In the genomic region with DNA sequence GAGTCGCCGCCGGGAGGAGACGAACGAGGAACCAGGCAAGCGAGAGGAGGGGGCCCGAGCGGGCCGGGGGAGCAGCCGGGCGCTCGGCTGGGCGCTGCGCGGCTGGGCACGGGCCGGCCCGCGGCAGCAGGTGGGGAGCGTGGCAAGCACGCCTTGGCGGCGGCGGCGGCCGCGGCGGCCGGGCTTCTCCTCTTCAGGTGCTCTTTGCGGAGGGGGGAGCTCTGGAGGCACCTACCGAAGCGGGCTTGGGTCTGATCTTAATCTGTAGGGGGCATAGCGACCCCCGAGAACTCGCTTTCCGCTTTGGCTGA, we compare ENCODE assay signal across 7 mouse cellular contexts. TPM values are rescaled to one million over a fixed set of nuclear protein-coding genes. Genes with fewer than 3 reads are reported as not detected.
A peak's percentile ranks its signal among the peaks of the same experiment; 100 is the strongest.
DNase-seq lines count a peak whose midpoint lies in the region; ATAC-seq lines count a peak whose summit lies in the region.

No protein-coding gene starts in this region.

- H3K9me3 ChIP-seq in neural tube, embryonic 11.5 days (ENCODE audit: control insufficient read depth, low read length): no peaks in the 10 kb centered on the region
- H3K9me3 ChIP-seq in forebrain, embryonic 10.5 days: no peaks in the 10 kb centered on the region
- no peaks in the 10 kb centered on the region for H3K9me3 ChIP-seq in limb, embryonic 15.5 days
- H3K9me3 ChIP-seq in stomach, embryonic 15.5 days: no peaks in the 10 kb centered on the region

- under 1% methylated on average over 27 of the region's 36 CpGs for WGBS in neural tube, embryonic 11.5 days
- under 1% methylated on average over 36 of the region's 36 CpGs for WGBS in forebrain, embryonic 10.5 days
- WGBS in limb, embryonic 15.5 days: under 1% methylated on average over 36 of the region's 36 CpGs
- 0% methylated on average over 25 of the region's 36 CpGs for WGBS in stomach, embryonic 15.5 days

- peak overlapping the region; percentile 89 for H3K27ac ChIP-seq in neural tube, embryonic 11.5 days (ENCODE audit: low read depth, low read length)
- peak overlapping the region; percentile 99 for H3K27ac ChIP-seq in forebrain, embryonic 10.5 days
- H3K27ac ChIP-seq in limb, embryonic 15.5 days: peak overlapping the region; percentile 98
- peak overlapping the region; percentile 95 for H3K27ac ChIP-seq in stomach, embryonic 15.5 days

- no peak for DNase-seq in neural tube, embryonic 11.5 days (ENCODE audit: low spot score)
- no peak for DNase-seq in neural tube, embryonic 10.5 days (ENCODE audit: extremely low spot score, low spot score)
- DNase-seq in forebrain, embryonic 10.5 days (ENCODE audit: extremely low spot score, low spot score): no peak
- DNase-seq in urinary bladder, postnatal 10 days (ENCODE audit: low spot score): no peak
- DNase-seq in right cerebral cortex, adult 18-20 months: no peak

- peak overlapping the region; percentile 94 for H3K9ac ChIP-seq in neural tube, embryonic 11.5 days (ENCODE audit: low read length)
- H3K9ac ChIP-seq in limb, embryonic 15.5 days: peak overlapping the region; percentile 92
- H3K9ac ChIP-seq in stomach, embryonic 15.5 days: peak overlapping the region; percentile 88

- peak overlapping the region; percentile 93 for H3K4me3 ChIP-seq in neural tube, embryonic 11.5 days (ENCODE audit: low read depth, low read length)
- H3K4me3 ChIP-seq in forebrain, embryonic 10.5 days: peak overlapping the region; percentile 95
- H3K4me3 ChIP-seq in limb, embryonic 15.5 days: peak overlapping the region; percentile 100
- peak overlapping the region; percentile 93 for H3K4me3 ChIP-seq in stomach, embryonic 15.5 days (replicated peaks)

- peak overlapping the region; percentile 61 for H3K4me2 ChIP-seq in neural tube, embryonic 11.5 days (ENCODE audit: low read depth)
- peak overlapping the region; percentile 85 for H3K4me2 ChIP-seq in limb, embryonic 15.5 days
- H3K4me2 ChIP-seq in stomach, embryonic 15.5 days: peak overlapping the region; percentile 83

- peak; percentile 71 for ATAC-seq in neural tube, embryonic 11.5 days (ENCODE audit: insufficient read depth, low FRiP score, low TSS enrichment)
- ATAC-seq in limb, embryonic 15.5 days (ENCODE audit: insufficient number of reproducible peaks, low FRiP score, low TSS enrichment, low read depth): peak; percentile 52; the same call in 1 of the 2 replicates
- ATAC-seq in stomach, embryonic 15.5 days (ENCODE audit: insufficient read depth, low FRiP score, low read depth): peak; percentile 61

- H3K36me3 ChIP-seq in neural tube, embryonic 11.5 days (ENCODE audit: control insufficient read depth, insufficient read depth, low read length): no peaks in the 10 kb centered on the region
- peaks cover 37% of the 10 kb centered on the region for H3K36me3 ChIP-seq in forebrain, embryonic 10.5 days (replicated peaks)
- peaks cover 9% of the 10 kb centered on the region; the same call in 1 of the 2 replicates for H3K36me3 ChIP-seq in limb, embryonic 15.5 days
- no peaks in the 10 kb centered on the region for H3K36me3 ChIP-seq in stomach, embryonic 15.5 days

- no peaks in the 10 kb centered on the region for H3K27me3 ChIP-seq in neural tube, embryonic 11.5 days (ENCODE audit: control insufficient read depth, insufficient read depth, low read length)
- peaks cover 4% of the 10 kb centered on the region; the same call in 1 of the 2 replicates for H3K27me3 ChIP-seq in forebrain, embryonic 10.5 days (ENCODE audit: poor library complexity, severe bottlenecking)
- H3K27me3 ChIP-seq in limb, embryonic 15.5 days: no peaks in the 10 kb centered on the region
- no peaks in the 10 kb centered on the region for H3K27me3 ChIP-seq in stomach, embryonic 15.5 days (replicated peaks)

- H3K4me1 ChIP-seq in neural tube, embryonic 11.5 days (ENCODE audit: control insufficient read depth, insufficient read depth, low read length): 0 out of 2 replicates have a peak, but pooled peaks cover 6% of the 10 kb centered on the region
- H3K4me1 ChIP-seq in forebrain, embryonic 10.5 days: peaks cover 55% of the 10 kb centered on the region
- H3K4me1 ChIP-seq in limb, embryonic 15.5 days: peaks cover 20% of the 10 kb centered on the region
- peaks cover 4% of the 10 kb centered on the region; the same call in 1 of the 2 replicates for H3K4me1 ChIP-seq in stomach, embryonic 15.5 days

RNA-seq across cellular contexts. Expression of a gene that starts 1.0 kb away (rescaled TPM):
- polyA plus RNA-seq in neural tube, embryonic 11.5 days (2014; fragmentation: Nextera tagmentation; extraction: Ambion mirVana): 21.0 and 23.8 TPM in 2 replicates
- 30.9 TPM in 2 replicates for polyA plus RNA-seq in forebrain, embryonic 10.5 days (2016; fragmentation: Nextera tagmentation; extraction: Ambion mirVana)
- polyA plus RNA-seq in limb, embryonic 15.5 days (2015; fragmentation: Nextera tagmentation; extraction: Ambion mirVana): 25.3 and 33.7 TPM in 2 replicates
- polyA plus RNA-seq in stomach, embryonic 15.5 days (2015; fragmentation: Nextera tagmentation; extraction: Ambion mirVana): 25.0 and 26.3 TPM in 2 replicates
